Mouse (Mus musculus) right cerebral cortex, postnatal 14 days (tissue): ENCODE results near the gene Tet1.

Source experiments
- DNase-seq: peaks from one replicate; pipeline ENCODE4 v3.0.0; 2022

Gene Tet1

GRCm38 (mm10) chr10:62891025-62891424, 17.8 kb downstream of the Tet1 start:
- DNase-seq, result no peak

GRCm38 (mm10) chr10:62886799-62887591, 21.8 kb downstream of the Tet1 start:
- DNase-seq, result no peak

DNA sequence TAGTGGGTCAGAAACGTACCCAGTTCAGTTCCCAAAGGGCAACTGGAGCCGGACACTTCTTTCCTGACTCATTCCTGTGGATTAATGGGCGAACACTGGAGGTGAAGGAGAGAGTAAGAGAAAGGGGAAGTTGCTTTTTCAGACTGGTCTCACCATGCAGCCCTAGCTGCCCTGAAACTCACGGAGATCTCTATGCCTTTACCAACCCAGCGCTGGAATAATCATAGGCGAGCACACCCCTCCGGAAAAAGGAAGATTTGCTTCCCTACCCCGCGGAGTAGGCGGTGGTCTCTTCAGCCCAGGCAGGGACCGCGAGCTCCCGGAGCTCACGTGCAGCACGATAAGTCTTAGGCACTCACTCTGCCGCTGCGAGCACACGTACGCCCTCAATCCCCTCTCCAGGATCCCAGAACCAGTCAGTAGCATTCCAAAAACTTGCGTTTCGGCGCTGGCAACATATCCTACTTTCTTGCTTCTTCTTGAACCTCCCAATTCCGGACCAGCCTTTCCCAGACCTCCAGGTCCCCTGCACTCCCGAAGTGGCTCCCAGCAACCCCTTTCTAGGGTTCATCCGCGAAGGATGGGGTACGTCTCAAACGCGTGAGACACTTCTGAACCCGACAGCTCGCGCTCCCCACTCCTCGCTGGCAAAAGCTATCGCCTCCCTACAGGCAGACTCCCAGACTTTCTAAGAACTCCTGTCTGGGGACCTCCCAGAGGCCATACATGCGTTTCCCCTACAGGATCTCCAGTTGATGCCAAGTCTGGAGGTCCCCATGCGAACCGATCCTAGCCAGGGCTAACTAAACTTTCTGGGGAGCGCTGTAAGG, 22.6 kb downstream of the Tet1 start:
- DNase-seq, result no peak

- no peak for DNase-seq
Measured at GRCm38 (mm10) chr10:62885460-62885859, 23.3 kb downstream of the Tet1 start.

DNA sequence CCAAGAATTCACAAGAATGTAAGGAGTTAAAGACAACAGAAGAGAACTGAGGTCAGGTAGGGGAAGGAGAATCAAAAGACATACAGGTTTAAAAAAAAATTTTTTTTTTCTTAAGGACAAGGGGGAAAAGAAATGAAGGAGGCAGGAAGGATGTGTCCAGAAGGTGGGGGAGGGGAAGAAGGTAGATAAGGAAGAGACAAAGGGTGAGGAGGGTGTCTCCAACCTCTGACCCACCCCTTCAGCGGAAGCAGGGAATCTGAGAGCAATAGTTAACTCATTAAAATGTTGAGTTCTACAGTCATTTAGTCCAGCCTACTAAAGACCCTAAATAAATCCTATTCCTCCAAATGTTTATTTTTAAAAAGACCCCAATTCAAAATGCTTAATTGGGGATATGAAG, 24.3 kb downstream of the Tet1 start:
- no peak for DNase-seq

- no peak for DNase-seq
Measured at GRCm38 (mm10) chr10:62883933-62884372, 24.8 kb downstream of the Tet1 start.

- no peak for DNase-seq
Measured at GRCm38 (mm10) chr10:62881211-62881610, 27.6 kb downstream of the Tet1 start.

- no peak for DNase-seq
Measured at GRCm38 (mm10) chr10:62878056-62878455, 30.7 kb downstream of the Tet1 start.

DNA sequence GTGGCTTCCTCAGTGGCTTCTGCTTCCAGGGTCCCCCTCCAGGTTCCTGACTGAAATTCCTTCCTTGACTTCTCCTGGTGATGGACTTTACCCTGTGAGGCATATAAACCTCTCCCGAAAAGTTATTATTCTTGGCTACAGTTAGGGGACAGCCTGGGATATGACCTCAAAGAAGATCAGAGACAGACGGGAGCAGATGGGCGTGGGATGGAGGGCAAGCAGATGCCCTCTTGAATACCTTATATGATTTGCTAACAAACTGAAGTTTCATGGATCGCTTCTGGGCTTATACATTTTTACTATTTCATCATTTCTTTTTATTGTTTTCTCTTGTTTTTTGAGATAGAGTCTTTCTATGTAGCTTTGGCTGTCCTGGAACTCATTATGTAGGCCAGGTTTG, 33.2 kb downstream of the Tet1 start:
- DNase-seq, result no peak

DNA sequence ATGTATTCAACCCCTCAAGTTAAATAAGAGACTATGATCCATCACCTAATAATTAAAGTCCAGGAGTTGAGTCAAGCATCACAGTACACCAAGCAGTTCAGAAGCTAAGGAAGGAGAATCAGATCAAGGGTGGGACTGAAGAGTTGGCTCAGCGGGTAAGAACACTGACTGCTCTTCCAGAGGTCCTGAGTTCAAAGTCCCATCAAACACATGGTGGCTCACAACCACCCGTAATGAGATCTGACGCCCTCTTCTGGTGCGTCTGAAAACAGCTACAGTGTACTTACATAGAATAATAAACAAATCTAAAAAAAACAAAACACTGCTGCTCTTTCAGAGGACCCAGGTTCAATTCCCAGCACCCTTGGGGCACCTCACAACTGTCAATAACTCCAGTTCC, 34.0 kb downstream of the Tet1 start:
- no peak for DNase-seq

DNA sequence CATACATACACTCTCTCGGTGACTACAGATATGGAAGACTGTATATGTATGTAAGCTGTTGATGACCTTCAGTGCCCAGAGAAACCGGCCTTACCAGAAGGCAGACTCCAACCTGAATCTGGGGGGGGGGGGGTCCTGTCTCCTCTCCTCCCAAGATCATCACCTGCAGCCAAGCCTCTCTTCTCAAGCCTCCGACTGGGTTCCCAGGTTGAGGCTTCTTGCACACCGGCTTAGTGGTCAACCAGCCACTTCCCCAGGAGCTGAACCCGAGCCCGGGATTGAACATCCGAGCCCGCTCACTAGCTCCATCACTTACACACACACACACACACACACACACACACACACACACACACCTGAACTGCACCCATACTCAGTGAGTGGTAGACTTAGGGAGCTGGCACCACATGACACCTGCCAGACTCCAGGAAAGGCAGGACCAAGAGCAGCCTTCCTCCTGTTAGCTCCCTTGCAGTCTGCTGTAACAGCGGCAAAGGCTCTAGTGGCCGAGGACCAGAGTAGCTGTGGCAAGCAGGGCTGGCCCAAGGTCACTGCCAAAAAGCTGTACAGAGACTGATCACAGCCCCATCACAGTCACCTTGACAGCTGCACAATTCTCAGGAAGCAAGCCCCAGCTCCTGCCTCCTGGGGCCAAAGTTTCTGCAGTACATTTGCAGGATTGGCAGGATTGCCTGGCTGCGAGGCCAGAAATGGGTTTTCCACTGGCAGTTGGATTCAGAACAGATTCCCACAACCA, 42.6 kb downstream of the Tet1 start:
- peak; percentile 28 for DNase-seq

DNA sequence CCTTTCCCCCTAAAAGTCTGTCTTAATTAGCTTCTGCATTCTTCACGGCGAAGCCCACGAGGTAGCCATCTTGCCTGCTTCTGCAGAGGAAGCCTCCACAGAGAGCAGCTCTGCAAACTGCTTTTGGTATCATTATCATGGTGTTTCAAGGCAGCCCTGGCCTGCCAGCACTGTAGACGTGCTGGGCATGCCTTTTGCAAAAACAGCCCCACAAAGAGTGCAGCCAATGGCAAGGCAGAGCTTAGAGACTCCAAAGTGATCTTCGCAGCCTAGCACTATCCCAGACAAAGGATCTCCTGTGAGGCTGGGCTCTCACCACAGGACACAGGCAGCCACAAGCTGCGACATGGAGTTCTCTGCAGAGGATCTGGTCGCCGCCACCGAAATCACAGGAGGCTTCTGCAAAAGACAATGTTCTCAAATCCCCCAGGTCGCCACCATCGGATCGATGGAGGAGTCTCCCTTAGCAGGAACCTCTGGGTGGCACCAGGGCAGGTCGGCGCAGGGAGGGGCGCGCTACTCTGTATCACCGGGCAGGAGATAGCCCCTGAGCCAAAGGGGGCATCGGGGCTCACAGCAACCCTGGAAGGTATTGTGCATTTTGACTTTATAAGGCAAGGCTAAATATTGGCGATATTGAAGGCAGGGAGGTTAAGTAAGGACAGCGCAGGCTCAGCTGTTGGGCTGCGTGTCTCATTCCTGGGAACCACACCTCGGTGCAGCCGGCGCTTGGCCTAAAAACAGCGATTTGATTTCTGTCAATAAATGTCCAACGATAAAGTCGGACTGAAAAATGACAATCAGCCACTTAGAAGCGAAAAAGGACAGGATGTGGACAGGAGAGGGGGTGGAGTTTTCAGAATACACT, 43.4 kb downstream of the Tet1 start:
- DNase-seq, result peak; percentile 71

- no peak for DNase-seq
Measured at GRCm38 (mm10) chr10:62863563-62863962, 45.2 kb downstream of the Tet1 start.

- DNase-seq, result no peak
Measured at GRCm38 (mm10) chr10:62862435-62862834, 46.4 kb downstream of the Tet1 start.

DNA sequence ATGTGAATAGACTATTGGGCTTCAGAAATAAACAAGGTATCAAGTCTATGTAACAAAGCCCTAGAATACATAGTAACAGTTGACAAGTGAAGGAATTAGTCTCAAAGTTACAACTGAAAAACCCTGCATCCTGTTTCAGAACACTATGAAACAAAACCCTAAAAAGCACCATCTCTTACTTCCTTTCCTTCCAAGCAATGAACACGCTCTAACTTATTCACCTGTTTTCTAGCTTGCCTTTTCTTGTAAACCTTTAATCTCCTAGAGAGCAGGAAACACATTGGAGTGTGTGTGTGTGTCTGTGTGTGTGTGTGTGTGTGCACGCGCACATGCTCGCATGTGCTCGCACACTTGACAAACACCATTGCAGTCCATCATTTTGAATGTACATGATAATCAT, 49.8 kb downstream of the Tet1 start:
- no peak for DNase-seq

- no peak for DNase-seq
Measured at GRCm38 (mm10) chr10:62856690-62857290, 52.0 kb downstream of the Tet1 start.

DNA sequence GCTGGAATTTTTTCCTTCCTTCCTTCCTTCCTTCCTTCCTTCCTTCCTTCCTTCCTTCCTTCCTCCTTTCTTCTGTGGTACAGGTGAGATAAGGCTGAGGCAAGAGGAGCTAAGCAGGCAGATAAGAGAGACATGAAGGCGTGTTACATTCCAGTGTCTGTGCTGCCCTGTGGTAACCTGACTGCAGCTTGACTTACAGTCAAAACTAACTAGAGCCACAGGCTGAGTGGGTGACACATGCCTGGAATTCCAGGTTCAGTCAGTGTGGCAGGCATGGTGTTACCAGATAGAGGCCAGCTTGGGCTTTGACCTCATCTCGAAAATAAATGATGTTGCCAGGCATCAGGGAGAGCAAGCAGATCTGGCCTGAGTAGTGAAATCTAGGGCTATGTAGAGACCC, 53.8 kb downstream of the Tet1 start:
- DNase-seq, result no peak

GRCm38 (mm10) chr10:62854581-62854980, 54.2 kb downstream of the Tet1 start:
- no peak for DNase-seq

GRCm38 (mm10) chr10:62851578-62851977, 57.2 kb downstream of the Tet1 start:
- no peak for DNase-seq

DNA sequence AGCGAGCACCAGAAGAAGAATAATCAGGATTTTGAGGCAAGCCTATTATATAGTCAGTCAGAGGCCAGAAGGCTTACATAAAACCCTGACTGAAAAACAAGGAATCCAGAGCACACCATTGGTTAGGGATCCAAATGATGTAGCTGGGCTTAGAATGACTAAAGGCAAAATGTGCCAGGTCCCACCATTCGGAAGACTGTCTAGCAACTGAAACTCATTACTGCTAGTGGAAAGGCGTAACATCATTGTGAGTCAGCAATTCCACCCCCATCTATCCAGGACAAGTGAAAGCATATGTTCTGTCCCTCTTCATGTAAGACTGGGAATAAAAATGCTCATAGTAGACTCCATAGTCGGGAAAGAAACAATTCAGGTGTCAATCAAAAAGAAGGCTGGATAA, 57.8 kb downstream of the Tet1 start:
- no peak for DNase-seq

DNA sequence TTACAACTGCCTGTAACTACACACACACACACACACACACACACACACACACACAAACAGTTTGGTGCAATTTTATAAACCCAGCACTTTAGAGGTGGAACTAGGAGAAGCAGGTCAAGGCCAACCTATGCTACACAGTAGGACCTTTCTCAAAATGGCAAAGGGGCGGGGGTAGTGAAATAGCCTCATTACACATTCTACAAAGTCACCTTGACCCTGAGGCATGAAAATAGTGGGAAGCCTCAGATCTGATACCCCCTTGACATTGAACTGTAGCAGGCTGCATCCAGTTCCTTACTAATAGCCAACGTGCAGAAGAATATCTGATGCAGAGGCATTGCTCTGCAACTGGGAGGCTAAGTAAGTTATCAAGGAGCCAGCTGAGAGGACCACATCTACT, 60.0 kb downstream of the Tet1 start:
- DNase-seq, result no peak

DNA sequence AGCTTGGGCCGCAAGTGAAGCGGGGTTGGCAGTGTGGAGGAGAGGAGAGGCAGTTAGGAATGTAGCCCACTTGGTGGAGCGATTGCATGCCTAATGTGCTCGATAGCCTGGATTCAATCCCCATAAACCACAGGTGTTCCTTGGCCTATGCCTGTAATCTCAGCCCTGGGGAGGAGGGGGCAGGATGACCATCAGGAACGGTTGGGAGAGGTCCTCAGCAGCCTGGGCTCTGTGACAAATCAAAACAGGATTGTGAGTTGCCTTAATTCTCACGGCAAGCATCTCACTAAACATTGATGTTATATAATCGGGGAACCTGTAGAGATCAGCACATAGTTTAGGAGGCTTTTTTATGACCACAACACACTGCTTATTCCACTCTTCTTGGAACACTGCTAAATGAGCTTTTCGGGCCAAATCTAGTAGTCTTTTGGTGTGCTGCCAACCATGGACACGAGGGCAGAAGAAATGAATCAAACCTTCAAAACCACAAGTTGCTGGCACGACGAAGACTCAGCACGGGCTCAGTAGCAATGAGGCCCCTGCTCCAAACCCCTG, 61.6 kb downstream of the Tet1 start:
- DNase-seq, result peak; percentile 37
